ENCODE assay signal across 7 mouse cellular contexts in the genomic region with DNA sequence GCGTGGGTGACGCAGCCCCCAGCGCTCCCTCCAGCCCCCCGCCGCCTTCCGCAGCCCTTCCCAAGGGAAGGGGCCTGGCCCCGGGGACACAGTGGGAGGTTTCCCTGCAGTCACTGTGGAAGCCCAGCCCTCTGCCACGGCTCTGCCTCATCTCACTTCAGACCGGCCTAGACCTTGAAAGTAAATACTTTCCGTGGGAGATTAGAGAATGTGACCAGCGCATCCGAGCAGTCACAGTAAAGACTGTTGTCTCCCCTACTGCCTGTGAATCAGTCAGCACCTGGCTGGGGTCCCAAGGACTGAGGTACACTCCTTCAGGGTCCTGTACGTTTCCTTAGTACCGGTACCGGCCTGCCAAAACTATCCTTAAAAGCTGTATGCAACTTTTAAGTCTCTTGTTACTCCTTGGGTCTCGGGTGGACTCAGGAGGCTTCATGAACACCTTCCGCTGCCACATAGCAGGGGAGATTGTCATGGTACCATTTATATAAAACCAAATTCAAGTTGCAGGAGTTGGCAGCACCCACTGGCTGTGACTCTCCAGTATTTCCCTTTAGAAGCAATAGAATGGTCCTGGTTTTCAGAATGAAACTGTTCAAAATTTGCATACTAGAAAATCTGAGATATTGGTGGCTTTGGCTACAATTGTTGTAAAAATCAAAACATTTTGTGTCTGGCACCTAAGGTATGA. TPM values are rescaled to one million over a fixed set of nuclear protein-coding genes. Genes with fewer than 3 reads are reported as not detected.
DNase-seq lines count a peak whose midpoint lies in the region; ATAC-seq and TF ChIP-seq lines count a peak whose summit lies in the region.

No protein-coding gene starts in this region.

- no peaks in the 10 kb centered on the region for H3K9me3 ChIP-seq in lung, postnatal 0 days (ENCODE audit: low read length)
- H3K9me3 ChIP-seq in hindbrain, embryonic 11.5 days (ENCODE audit: control insufficient read depth, low read length): no peaks in the 10 kb centered on the region
- H3K9me3 ChIP-seq in megakaryocyte, embryonic 14.5 days: no peaks in the 10 kb centered on the region

- H3K4me1 ChIP-seq in lung, postnatal 0 days (ENCODE audit: insufficient read depth, low read depth, low read length): 0 out of 2 replicates have a peak, but pooled peaks cover 3% of the 10 kb centered on the region
- H3K4me1 ChIP-seq in cortical plate, adult 2 months (ENCODE audit: control insufficient read depth, insufficient read depth, low read length): no peaks in the 10 kb centered on the region
- peaks cover 7% of the 10 kb centered on the region; the same call in 1 of the 2 replicates for H3K4me1 ChIP-seq in hindbrain, embryonic 11.5 days (replicated peaks; ENCODE audit: control insufficient read depth, insufficient read depth, low read length)
- peaks cover 59% of the 10 kb centered on the region for H3K4me1 ChIP-seq in megakaryocyte, embryonic 14.5 days

- H3K9ac ChIP-seq in lung, postnatal 0 days (replicated peaks; ENCODE audit: low read depth): peak overlapping the region; percentile 77
- H3K9ac ChIP-seq in hindbrain, embryonic 11.5 days (ENCODE audit: low read depth, low read length): peak overlapping the region; percentile 60; the same call in 1 of the 2 replicates

- TF ChIP-seq EP300 in lung, postnatal 0 days (IDR thresholded peaks at IDR 0.05): no peak

- no peak for DNase-seq in lung, postnatal 0 days (ENCODE audit: low spot score)
- no peak for DNase-seq in lung, adult 18-20 months
- DNase-seq in hindbrain, embryonic 11.5 days (ENCODE audit: low spot score): no peak
- no peak for DNase-seq in urinary bladder, postnatal 25 days (ENCODE audit: low spot score)
- no peak for DNase-seq in embryo, embryonic 10.5 days (ENCODE audit: low spot score)

- no peak for TF ChIP-seq CTCF in lung, postnatal 0 days (IDR thresholded peaks at IDR 0.05)
- no peak for TF ChIP-seq CTCF in cortical plate, adult 2 months (IDR thresholded peaks at IDR 0.05; ENCODE audit: extremely low read depth, insufficient read depth, low read length)

- peak overlapping the region; percentile 26; the same call in 1 of the 2 replicates for H3K27ac ChIP-seq in lung, postnatal 0 days (ENCODE audit: low read length)
- peak overlapping the region; percentile 96; the same call in 1 of the 2 replicates for H3K27ac ChIP-seq in cortical plate, adult 2 months (ENCODE audit: insufficient read depth, low read length)
- H3K27ac ChIP-seq in hindbrain, embryonic 11.5 days (ENCODE audit: low read depth, low read length): no peak overlapping the region

- no peak for TF ChIP-seq POLR2A in cortical plate, adult 2 months (IDR thresholded peaks at IDR 0.05; ENCODE audit: extremely low read depth, insufficient read depth, low read length)

- no peaks in the 10 kb centered on the region for H3K36me3 ChIP-seq in lung, postnatal 0 days (ENCODE audit: insufficient read depth, low read length)
- no peaks in the 10 kb centered on the region for H3K36me3 ChIP-seq in hindbrain, embryonic 11.5 days (ENCODE audit: control insufficient read depth, insufficient read depth, low read length)
- peaks cover 2% of the 10 kb centered on the region for H3K36me3 ChIP-seq in megakaryocyte, embryonic 14.5 days (replicated peaks; ENCODE audit: low read length)

- no peaks in the 10 kb centered on the region for H3K27me3 ChIP-seq in lung, postnatal 0 days (replicated peaks; ENCODE audit: insufficient read depth, low read length)
- H3K27me3 ChIP-seq in hindbrain, embryonic 11.5 days (ENCODE audit: control insufficient read depth, insufficient read depth, low read length): peaks cover 20% of the 10 kb centered on the region
- H3K27me3 ChIP-seq in megakaryocyte, embryonic 14.5 days (replicated peaks): peaks cover 31% of the 10 kb centered on the region

- H3K4me3 ChIP-seq in lung, postnatal 0 days (ENCODE audit: low read depth, low read length): peak overlapping the region; percentile 91
- H3K4me3 ChIP-seq in cortical plate, adult 2 months (ENCODE audit: insufficient read depth, low read length): peak overlapping the region; percentile 87
- H3K4me3 ChIP-seq in hindbrain, embryonic 11.5 days (ENCODE audit: low read depth, low read length): peak overlapping the region; percentile 82
- H3K4me3 ChIP-seq in megakaryocyte, embryonic 14.5 days (replicated peaks): peak overlapping the region; percentile 91

- whole genome bisulfite sequencing in lung, postnatal 0 days: 8% methylated on average over 17 of the region's 17 CpGs
- WGBS in hindbrain, embryonic 11.5 days: 7% methylated on average over 17 of the region's 17 CpGs

- no peak for ATAC-seq in lung, postnatal 0 days
- ATAC-seq in hindbrain, embryonic 11.5 days (ENCODE audit: low FRiP score): no peak

- peak overlapping the region; percentile 99 for H3K4me2 ChIP-seq in lung, postnatal 0 days (replicated peaks; ENCODE audit: low read depth, low read length)
- peak overlapping the region; percentile 100 for H3K4me2 ChIP-seq in hindbrain, embryonic 11.5 days (replicated peaks; ENCODE audit: low read depth, low read length)

RNA-seq across cellular contexts. Expression of a gene that starts 2.2 kb away (rescaled TPM):
- 14.0 and 15.2 TPM in 2 replicates for polyA plus RNA-seq in lung, postnatal 0 days (2015; fragmentation: Nextera tagmentation; extraction: Ambion mirVana)
- 57.1 and 62.5 TPM in 2 replicates for polyA plus RNA-seq in cortical plate, adult 2 months (2012; rRNA removed)
- polyA plus RNA-seq in hindbrain, embryonic 11.5 days (2014; fragmentation: Nextera tagmentation; extraction: Ambion mirVana): 2.8 and 3.9 TPM in 2 replicates
- polyA plus RNA-seq in megakaryocyte, embryonic 14.5 days (2012; ENCODE audit: insufficient read depth, low replicate concordance): 3.3 and 5.9 TPM in 2 replicates
